Mouse (Mus musculus) brain, embryonic 14.5 days (tissue): ENCODE measurements around the gene Tmem126b.

Source experiments
- CTCF ChIP-seq: fragments of 200-500 bp; IDR thresholded peaks from 2 replicates; pipeline ENCODE4 v1.5.1; 2012; ENCODE audit warnings: inconsistent platforms, mild to moderate bottlenecking, moderate library complexity, borderline replicate concordance; ENCODE audit not compliant: insufficient read depth, insufficient read length; ENCODE audit errors: extremely low read depth
- POLR2A ChIP-seq: fragments of 200-500 bp; IDR thresholded peaks from 2 replicates; pipeline ENCODE4 v1.6.1; 2012; ENCODE audit warnings: mild to moderate bottlenecking, inconsistent platforms, borderline replicate concordance; ENCODE audit not compliant: poor library complexity, insufficient read depth, insufficient read length, severe bottlenecking; ENCODE audit errors: extremely low read depth

- TF ChIP-seq POLR2A: no peak
- TF ChIP-seq CTCF: peak; percentile 32; the same call in 1 of the 2 replicates
Observed at GRCm38 (mm10) chr7:90460930-90461329, 14.9 kb downstream of the Tmem126b start.
